In genomic region chr5:114570791-114571450, GRCm38 (mm10) we compare ENCODE assay signal across 8 mouse cellular contexts. TPM values are rescaled to one million over a fixed set of nuclear protein-coding genes. Genes with fewer than 3 reads are reported as not detected.
DNase-seq lines count a peak whose midpoint lies in the region; ATAC-seq and TF ChIP-seq lines count a peak whose summit lies in the region.

No protein-coding gene starts in this region.

- no peaks in the 10 kb centered on the region for H3K9me3 ChIP-seq in heart, embryonic 12.5 days (replicated peaks)
- no peaks in the 10 kb centered on the region for H3K9me3 ChIP-seq in hindbrain, embryonic 16.5 days (ENCODE audit: control insufficient read depth, low read length)
- H3K9me3 ChIP-seq in midbrain, embryonic 14.5 days (ENCODE audit: control insufficient read depth, low read length): no peaks in the 10 kb centered on the region

- H3K27ac ChIP-seq in heart, embryonic 12.5 days (ENCODE audit: poor library complexity, severe bottlenecking): no peak overlapping the region
- H3K27ac ChIP-seq in hindbrain, embryonic 16.5 days (ENCODE audit: low read depth, low read length): peak overlapping the region; percentile 83
- peak overlapping the region; percentile 91 for H3K27ac ChIP-seq in midbrain, embryonic 14.5 days (replicated peaks; ENCODE audit: low read depth, low read length)

- H3K4me2 ChIP-seq in heart, embryonic 12.5 days: peak overlapping the region; percentile 75
- H3K4me2 ChIP-seq in hindbrain, embryonic 16.5 days (ENCODE audit: low read length): peak overlapping the region; percentile 74
- peak overlapping the region; percentile 89 for H3K4me2 ChIP-seq in midbrain, embryonic 14.5 days (ENCODE audit: low read length)

- H3K27me3 ChIP-seq in heart, embryonic 12.5 days (replicated peaks): peaks cover 70% of the 10 kb centered on the region
- H3K27me3 ChIP-seq in hindbrain, embryonic 16.5 days (replicated peaks; ENCODE audit: control insufficient read depth, insufficient read depth, low read length): no peaks in the 10 kb centered on the region
- no peaks in the 10 kb centered on the region; the same call in 1 of the 2 replicates for H3K27me3 ChIP-seq in midbrain, embryonic 14.5 days (ENCODE audit: control insufficient read depth, insufficient read depth, low read length)

- ATAC-seq in heart, embryonic 12.5 days (ENCODE audit: insufficient number of reproducible peaks, low FRiP score): no peak
- ATAC-seq in hindbrain, embryonic 16.5 days: no peak
- ATAC-seq in midbrain, embryonic 14.5 days (ENCODE audit: low FRiP score, low TSS enrichment): peak; percentile 32

- peak overlapping the region; percentile 41 for H3K4me3 ChIP-seq in heart, embryonic 12.5 days
- H3K4me3 ChIP-seq in hindbrain, embryonic 16.5 days (ENCODE audit: low read length): peak overlapping the region; percentile 57
- peak overlapping the region; percentile 48 for H3K4me3 ChIP-seq in midbrain, embryonic 14.5 days (replicated peaks; ENCODE audit: low read depth, low read length)

- TF ChIP-seq CTCF in brain, embryonic 14.5 days (IDR thresholded peaks at IDR 0.05; ENCODE audit: borderline replicate concordance, extremely low read depth, insufficient read depth, insufficient read length): no peak

- WGBS in heart, embryonic 12.5 days: 8% methylated on average over 14 of the region's 14 CpGs
- 6% methylated on average over 14 of the region's 14 CpGs for WGBS in hindbrain, embryonic 16.5 days
- under 1% methylated on average over 14 of the region's 14 CpGs for whole genome bisulfite sequencing in midbrain, embryonic 14.5 days

- 0 out of 2 replicates have a peak overlapping the region, but pooled peaks have one; percentile 42 for H3K9ac ChIP-seq in heart, embryonic 12.5 days
- peak overlapping the region; percentile 70 for H3K9ac ChIP-seq in hindbrain, embryonic 16.5 days (ENCODE audit: low read depth, low read length)
- peak overlapping the region; percentile 60 for H3K9ac ChIP-seq in midbrain, embryonic 14.5 days (replicated peaks; ENCODE audit: low read length)

- DNase-seq in heart, adult 18-20 months: no peak
- DNase-seq in brain, embryonic 14.5 days (ENCODE audit: low read depth): peak; percentile 58
- DNase-seq in midbrain, embryonic 14.5 days: no peak
- DNase-seq in left cerebral cortex, adult 11 months (ENCODE audit: low spot score): no peak
- DNase-seq in thymus, adult 18-20 months: no peak
- no peak for DNase-seq in urinary bladder, postnatal 14 days (ENCODE audit: low spot score)

- no peak for TF ChIP-seq POLR2A in brain, embryonic 14.5 days (IDR thresholded peaks at IDR 0.05; ENCODE audit: borderline replicate concordance, extremely low read depth, insufficient read depth, insufficient read length, poor library complexity, severe bottlenecking)

- H3K4me1 ChIP-seq in heart, embryonic 12.5 days (replicated peaks): peaks cover 65% of the 10 kb centered on the region
- H3K4me1 ChIP-seq in hindbrain, embryonic 16.5 days (ENCODE audit: control insufficient read depth, insufficient read depth, low read depth, low read length): peaks cover 67% of the 10 kb centered on the region
- peaks cover 74% of the 10 kb centered on the region for H3K4me1 ChIP-seq in midbrain, embryonic 14.5 days (ENCODE audit: control insufficient read depth, insufficient read depth, low read length)

- H3K36me3 ChIP-seq in heart, embryonic 12.5 days: no peaks in the 10 kb centered on the region
- H3K36me3 ChIP-seq in hindbrain, embryonic 16.5 days (ENCODE audit: control insufficient read depth, insufficient read depth, low read length): no peaks in the 10 kb centered on the region
- no peaks in the 10 kb centered on the region for H3K36me3 ChIP-seq in midbrain, embryonic 14.5 days (ENCODE audit: control insufficient read depth, insufficient read depth, low read length)

RNA-seq across cellular contexts. Expression of gene Fam222a, which starts 3.1 kb away (rescaled TPM):
- 0.63 and 1.1 TPM in 2 replicates for polyA plus RNA-seq in heart, embryonic 12.5 days (2016; fragmentation: Nextera tagmentation; extraction: Ambion mirVana)
- 1 to 10 TPM; 2.6 to 3.3 TPM for total RNA-seq in heart, adult 18-20 months (2021)
- polyA plus RNA-seq in brain, embryonic 14.5 days (2012; rRNA removed): 13.6 and 16.6 TPM in 2 replicates
- polyA plus RNA-seq in hindbrain, embryonic 16.5 days (2015; fragmentation: Nextera tagmentation; extraction: Ambion mirVana): 4.7 and 4.9 TPM in 2 replicates
- polyA plus RNA-seq in midbrain, embryonic 14.5 days (2014; fragmentation: Nextera tagmentation; extraction: Ambion mirVana): 5.7 and 7.0 TPM in 2 replicates
